Mouse (Mus musculus) limb, embryonic 12.5 days (tissue): ENCODE results near the gene Slc10a4. TPM values are rescaled to one million over a fixed set of nuclear protein-coding genes. Genes with fewer than 3 reads are reported as not detected.
A peak's percentile ranks its signal among the peaks of the same experiment; 100 is the strongest.
"Not testable (repeated sequence)": the region's sequence is repeated elsewhere in the genome, so short reads cannot be mapped to it uniquely, and the experiment has no call there.

ENCODE experiments used
- ATAC-seq: fragments of 200-750 bp; cut with Nextera tagmentation; 2 replicates; pipeline ENCODE4 v1.8.0; 2017; ENCODE audit warnings: low read depth, moderate TSS enrichment; ENCODE audit not compliant: insufficient number of reproducible peaks, insufficient read depth, low FRiP score, low TSS enrichment
- H3K27ac ChIP-seq: fragments of 300-500 bp; sonication (generic); 2 replicates; pipeline ENCODE4 v1.5.1; 2016; ENCODE audit warnings: mild to moderate bottlenecking, moderate library complexity
- H3K27me3 ChIP-seq: fragments of 300-500 bp; sonication (generic); 2 replicates; pipeline ENCODE4 v1.6.1; 2016; ENCODE audit warnings: mild to moderate bottlenecking, moderate library complexity
- H3K36me3 ChIP-seq: fragments of 300-500 bp; sonication (generic); 2 replicates; pipeline ENCODE4 v1.6.1; 2016; ENCODE audit warnings: mild to moderate bottlenecking, moderate library complexity
- H3K4me1 ChIP-seq: fragments of 300-500 bp; sonication (generic); replicated peaks from 2 replicates; pipeline ENCODE4 v1.6.1; 2016
- H3K4me2 ChIP-seq: fragments of 300-500 bp; sonication (generic); 2 replicates; pipeline ENCODE4 v1.6.1; 2016; ENCODE audit warnings: mild to moderate bottlenecking, moderate library complexity
- H3K4me3 ChIP-seq: fragments of 300-500 bp; sonication (generic); replicated peaks from 2 replicates; pipeline ENCODE4 v1.5.1; 2016; ENCODE audit warnings: mild to moderate bottlenecking
- H3K9ac ChIP-seq: fragments of 300-500 bp; sonication (generic); replicated peaks from 2 replicates; pipeline ENCODE4 v1.6.1; 2016; ENCODE audit warnings: mild to moderate bottlenecking, moderate library complexity
- H3K9me3 ChIP-seq: fragments of 300-500 bp; sonication (generic); 2 replicates; pipeline ENCODE4 v1.6.1; 2016; ENCODE audit warnings: mild to moderate bottlenecking, moderate library complexity
- WGBS: fragments of 180-500 bp; shearing (Covaris S2); methylation state at CpG from one replicate; pipeline ENCODE4 v1.1.7; 2016; 5-methylcytosine and 5-hydroxymethylcytosine counted together
- polyA plus RNA-seq: library from polyadenylated mRNA; unstranded; fragments of >200 nt; fragmentation: Nextera tagmentation; extraction: Ambion mirVana; gene quantifications from 2 replicates; pipeline ENCODE4 v1.2.1, GENCODE M21; 2016

Slc10a4 gene
- polyA plus RNA-seq, 1 experiment from 2014 or later: 0.59 TPM

- no peaks in the 10 kb centered on the region for H3K9me3 ChIP-seq
- ATAC-seq: no peak
- no peaks in the 10 kb centered on the region for H3K27me3 ChIP-seq
- H3K9ac ChIP-seq: no peak overlapping the region
- no peak overlapping the region for H3K27ac ChIP-seq
- no peak overlapping the region for H3K4me3 ChIP-seq
- H3K36me3 ChIP-seq: no peaks in the 10 kb centered on the region
- H3K4me1 ChIP-seq: peaks cover 6% of the 10 kb centered on the region
- WGBS: 69% methylated on average over 8 of the region's 8 CpGs
- H3K4me2 ChIP-seq: no peak overlapping the region
Measured at GRCm38 (mm10) chr5:72989756-72990155, 16.9 kb upstream of the Slc10a4 start.

- peaks cover 6% of the 10 kb centered on the region; the same call in 1 of the 2 replicates for H3K4me1 ChIP-seq
- ATAC-seq: no peak
- no peaks in the 10 kb centered on the region for H3K36me3 ChIP-seq
- H3K9me3 ChIP-seq: no peaks in the 10 kb centered on the region
- 94% methylated on average over 1 of the region's 1 CpGs for WGBS
- no peak overlapping the region for H3K4me2 ChIP-seq
- no peak overlapping the region for H3K4me3 ChIP-seq
- H3K27me3 ChIP-seq: peaks cover 3% of the 10 kb centered on the region; the same call in 1 of the 2 replicates
- H3K27ac ChIP-seq: no peak overlapping the region
- H3K9ac ChIP-seq: no peak overlapping the region
Measured at GRCm38 (mm10) chr5:72992474-72992873, 14.2 kb upstream of the Slc10a4 start.

- WGBS: 75% methylated on average over 8 of the region's 8 CpGs
- Histone ChIP-seq H3K4me3 (no peak overlapping the region), H3K4me2 (no peak overlapping the region), H3K27ac (no peak overlapping the region), H3K9ac (no peak overlapping the region), H3K4me1 (peaks cover 6% of the 10 kb centered on the region; the same call in 1 of the 2 replicates), H3K27me3 (peaks cover 3% of the 10 kb centered on the region; the same call in 1 of the 2 replicates), H3K9me3 (no peaks in the 10 kb centered on the region), H3K36me3 (no peaks in the 10 kb centered on the region)
- ATAC-seq: no peak
Measured at GRCm38 (mm10) chr5:72994424-72994823, 12.3 kb upstream of the Slc10a4 start.

- Histone ChIP-seq H3K9me3 (no peaks in the 10 kb centered on the region), H3K27me3 (peaks cover 3% of the 10 kb centered on the region; the same call in 1 of the 2 replicates), H3K4me1 (peaks cover 6% of the 10 kb centered on the region; the same call in 1 of the 2 replicates), H3K9ac (no peak overlapping the region), H3K36me3 (no peaks in the 10 kb centered on the region), H3K27ac (no peak overlapping the region), H3K4me3 (no peak overlapping the region), H3K4me2 (no peak overlapping the region)
- 75% methylated on average over 2 of the region's 2 CpGs for whole genome bisulfite sequencing
- no peak for ATAC-seq
Measured at GRCm38 (mm10) chr5:72994928-72995327, 11.8 kb upstream of the Slc10a4 start.

GRCm38 (mm10) chr5:72995379-72995778, 11.3 kb upstream of the Slc10a4 start:
- peaks cover 2% of the 10 kb centered on the region; the same call in 1 of the 2 replicates for H3K4me1 ChIP-seq
- 44% methylated on average over 10 of the region's 10 CpGs for WGBS
- no peak overlapping the region for H3K9ac ChIP-seq
- H3K9me3 ChIP-seq: no peaks in the 10 kb centered on the region
- ATAC-seq: no peak
- no peak overlapping the region for H3K27ac ChIP-seq
- no peak overlapping the region for H3K4me2 ChIP-seq
- no peaks in the 10 kb centered on the region for H3K36me3 ChIP-seq
- H3K4me3 ChIP-seq: no peak overlapping the region
- H3K27me3 ChIP-seq: peaks cover 3% of the 10 kb centered on the region; the same call in 1 of the 2 replicates

- H3K27me3 ChIP-seq, H3K4me3 ChIP-seq, H3K27ac ChIP-seq, H3K36me3 ChIP-seq, H3K4me1 ChIP-seq, H3K4me2 ChIP-seq, H3K9ac ChIP-seq, H3K9me3 ChIP-seq, ATAC-seq: not testable (repeated sequence)
- 69% methylated on average over 1 of the region's 1 CpGs for WGBS
Measured at GRCm38 (mm10) chr5:72998546-72998945, 8.1 kb upstream of the Slc10a4 start.

- Histone ChIP-seq H3K4me1 (peaks cover 8% of the 10 kb centered on the region), H3K4me2 (no peak overlapping the region), H3K9ac (no peak overlapping the region), H3K27ac (no peak overlapping the region), H3K9me3 (no peaks in the 10 kb centered on the region), H3K27me3 (peaks cover 51% of the 10 kb centered on the region), H3K36me3 (no peaks in the 10 kb centered on the region), H3K4me3 (no peak overlapping the region)
- 87% methylated on average over 5 of the region's 5 CpGs for WGBS
- no peak for ATAC-seq
Measured at GRCm38 (mm10) chr5:73004046-73004445, 2.6 kb upstream of the Slc10a4 start.

- Histone ChIP-seq H3K9me3 (no peaks in the 10 kb centered on the region), H3K9ac (no peak overlapping the region), H3K4me3 (peak overlapping the region; percentile 43), H3K4me1 (peaks cover 8% of the 10 kb centered on the region), H3K27ac (no peak overlapping the region), H3K27me3 (peaks cover 65% of the 10 kb centered on the region), H3K36me3 (no peaks in the 10 kb centered on the region), H3K4me2 (peak overlapping the region; percentile 68)
- 38% methylated on average over 5 of the region's 5 CpGs for WGBS
- no peak for ATAC-seq
Measured at GRCm38 (mm10) chr5:73007582-73007959, 888 bp downstream of the Slc10a4 start.

- not testable (repeated sequence) for H3K9me3 ChIP-seq, H3K4me3 ChIP-seq, H3K4me1 ChIP-seq, H3K9ac ChIP-seq, H3K4me2 ChIP-seq, H3K27ac ChIP-seq, H3K36me3 ChIP-seq, ATAC-seq
- WGBS: 40% methylated on average over 8 of the region's 8 CpGs
- H3K27me3 ChIP-seq: peaks cover 70% of the 10 kb centered on the region
Measured at GRCm38 (mm10) chr5:73008230-73008629, 1.5 kb downstream of the Slc10a4 start.

GRCm38 (mm10) chr5:73011806-73012205, 5.1 kb downstream of the Slc10a4 start:
- Histone ChIP-seq H3K4me1 (peaks cover 21% of the 10 kb centered on the region), H3K27me3 (peaks cover 59% of the 10 kb centered on the region)
- H3K4me3 ChIP-seq, ATAC-seq, H3K9me3 ChIP-seq, H3K4me2 ChIP-seq, H3K9ac ChIP-seq, H3K27ac ChIP-seq, H3K36me3 ChIP-seq: not testable (repeated sequence)
- WGBS: 72% methylated on average over 16 of the region's 16 CpGs

- not testable (repeated sequence) for H3K9me3 ChIP-seq, H3K9ac ChIP-seq, H3K36me3 ChIP-seq, H3K27ac ChIP-seq
- Histone ChIP-seq H3K4me3 (peak overlapping the region; percentile 44), H3K4me2 (peak overlapping the region; percentile 67), H3K27me3 (peaks cover 51% of the 10 kb centered on the region), H3K4me1 (peaks cover 21% of the 10 kb centered on the region)
- peak; percentile 35; the same call in 1 of the 2 replicates for ATAC-seq
- 20% methylated on average over 27 of the region's 27 CpGs for WGBS
Measured at GRCm38 (mm10) chr5:73012884-73013610, 6.4 kb downstream of the Slc10a4 start.
